Mouse (Mus musculus) heart, embryonic 15.5 days (tissue): ENCODE results near the gene Teddm2. TPM values are rescaled to one million over a fixed set of nuclear protein-coding genes. Genes with fewer than 3 reads are reported as not detected.
"Not testable (repeated sequence)": the region's sequence is repeated elsewhere in the genome, so short reads cannot be mapped to it uniquely, and the experiment has no call there.

Source experiments
- ATAC-seq: fragments of 200-750 bp; cut with Nextera tagmentation; replicated peaks from 2 replicates; pipeline ENCODE4 v1.8.0; 2017; ENCODE audit warnings: low read depth, moderate TSS enrichment; ENCODE audit not compliant: insufficient number of reproducible peaks, insufficient read depth, low FRiP score
- H3K27ac ChIP-seq: fragments of 300-500 bp; sonication (generic); 2 replicates; pipeline ENCODE4 v1.5.1; 2015; ENCODE audit warnings: mild to moderate bottlenecking, inconsistent platforms
- H3K27me3 ChIP-seq: fragments of 300-500 bp; sonication (generic); 2 replicates; pipeline ENCODE4 v1.6.1; 2015; ENCODE audit warnings: inconsistent platforms
- H3K36me3 ChIP-seq: fragments of 300-500 bp; sonication (generic); 2 replicates; pipeline ENCODE4 v1.6.1; 2015; ENCODE audit warnings: mild to moderate bottlenecking, inconsistent platforms
- H3K4me1 ChIP-seq: fragments of 300-500 bp; sonication (generic); replicated peaks from 2 replicates; pipeline ENCODE4 v1.6.1; 2015; ENCODE audit warnings: inconsistent platforms
- H3K4me2 ChIP-seq: fragments of 300-500 bp; sonication (generic); 2 replicates; pipeline ENCODE4 v1.6.1; 2015; ENCODE audit warnings: inconsistent platforms, mild to moderate bottlenecking, moderate library complexity
- H3K4me3 ChIP-seq: fragments of 300-500 bp; sonication (generic); 2 replicates; pipeline ENCODE4 v1.5.1; 2015; ENCODE audit warnings: mild to moderate bottlenecking, inconsistent platforms
- H3K9ac ChIP-seq: fragments of 300-500 bp; sonication (generic); 2 replicates; pipeline ENCODE4 v1.6.1; 2015; ENCODE audit warnings: mild to moderate bottlenecking, inconsistent platforms
- H3K9me3 ChIP-seq: fragments of 300-500 bp; sonication (generic); replicated peaks from 2 replicates; pipeline ENCODE4 v1.6.1; 2016; ENCODE audit warnings: inconsistent platforms
- WGBS: fragments of 180-500 bp; shearing (Covaris S2); methylation state at CpG from one replicate; pipeline ENCODE4 v1.1.7; 2015; ENCODE audit warnings: mixed read lengths; 5-methylcytosine and 5-hydroxymethylcytosine counted together
- polyA plus RNA-seq: library from polyadenylated mRNA; unstranded; fragments of >200 nt; fragmentation: Nextera tagmentation; extraction: Ambion mirVana; gene quantifications from 2 replicates; pipeline ENCODE4 v1.2.1, GENCODE M21; 2015

The Teddm2 gene
- polyA plus RNA-seq, 1 experiment from 2014 or later, result 0.19 TPM

DNA sequence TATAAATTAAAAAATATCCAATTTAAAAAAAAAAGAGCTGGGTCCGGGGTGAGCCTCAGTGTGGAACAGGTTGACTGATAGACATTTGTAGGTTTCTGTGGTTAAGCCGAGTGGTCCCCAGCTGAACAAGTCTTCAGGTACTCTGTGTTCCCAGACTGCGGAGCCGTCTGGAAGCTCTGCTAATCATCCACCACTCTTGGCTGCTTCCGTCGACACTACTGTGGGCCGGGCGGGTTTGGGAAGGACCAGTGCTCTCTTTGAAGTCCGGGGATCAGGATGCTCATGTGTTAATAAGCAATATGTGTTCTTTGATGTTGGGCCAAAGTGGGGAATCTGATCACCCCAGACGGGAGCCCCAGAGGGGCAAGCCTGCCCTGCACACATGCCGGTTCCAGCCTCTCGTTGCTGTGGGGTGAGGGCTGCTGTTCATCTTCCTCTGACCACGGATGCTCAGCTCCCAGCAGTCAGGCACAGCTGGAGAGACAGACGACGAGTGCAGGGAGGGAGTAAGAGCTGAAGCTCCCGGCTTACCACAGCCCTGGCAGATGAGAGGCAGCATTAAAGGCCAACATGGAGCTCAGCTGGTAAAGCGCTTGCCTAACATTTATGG, 13.9 kb downstream of the Teddm2 start:
- no peak overlapping the region for H3K4me2 ChIP-seq

DNA sequence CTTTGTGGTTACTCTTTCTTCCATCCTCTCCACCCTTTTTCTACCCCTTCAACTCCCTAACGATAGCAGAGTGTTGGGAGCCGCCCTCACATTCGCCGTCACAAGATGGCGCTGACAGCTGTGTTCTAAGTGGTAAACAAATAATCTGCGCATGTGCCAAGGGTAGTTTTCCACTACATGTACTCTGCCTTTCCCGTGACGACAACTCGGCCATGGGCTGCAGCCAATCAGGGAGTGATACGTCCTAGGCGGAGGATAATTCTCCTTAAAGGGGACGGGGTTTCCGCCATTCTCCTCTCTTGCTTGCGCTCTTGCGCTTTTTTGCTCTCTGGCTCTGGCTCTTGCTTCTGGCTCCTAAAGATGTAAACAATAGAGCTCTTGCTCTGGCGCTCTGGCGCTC, 19.6 kb downstream of the Teddm2 start:
- not testable (repeated sequence) for H3K4me3 ChIP-seq
- WGBS, result 92% methylated on average over 17 of the region's 17 CpGs

More for the DNA sequence above, 13.9 kb downstream of the Teddm2 start:
- H3K36me3 ChIP-seq, result no peaks in the 10 kb centered on the region
- H3K9ac ChIP-seq, result no peak overlapping the region
- H3K9me3 ChIP-seq, result no peaks in the 10 kb centered on the region
- no peak for ATAC-seq
- H3K4me1 ChIP-seq, result no peaks in the 10 kb centered on the region
- H3K4me3 ChIP-seq, result no peak overlapping the region
- WGBS, result 28% methylated on average over 17 of the region's 17 CpGs
- H3K27ac ChIP-seq, result no peak overlapping the region
- H3K27me3 ChIP-seq, result no peaks in the 10 kb centered on the region

DNA sequence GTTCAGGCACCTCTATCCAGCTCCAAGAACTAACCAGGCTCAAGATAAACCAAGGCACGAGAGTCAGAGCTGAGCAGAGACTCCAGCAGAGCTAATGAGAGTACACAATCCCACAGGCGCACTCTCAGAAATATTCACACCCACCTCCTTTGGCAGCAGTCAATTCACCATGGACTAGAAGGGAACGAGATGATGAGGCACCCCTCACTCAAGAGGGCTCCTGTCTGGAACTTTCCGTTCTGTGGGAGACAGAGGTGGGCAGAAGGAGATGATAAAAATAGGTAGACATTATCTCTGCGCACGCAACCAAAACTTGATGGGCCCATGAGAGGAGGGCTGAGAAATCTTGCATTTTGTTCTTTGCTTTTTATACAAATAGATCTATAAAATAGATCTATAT, 26.0 kb downstream of the Teddm2 start, which contains the start of gene Teddm1b:
Gene Teddm1b (plus strand): TSS at position 301 of the 400 bp plus-strand sequence.
- no peaks in the 10 kb centered on the region for H3K4me1 ChIP-seq
- no peak within 1 kb of the TSS for H3K9ac ChIP-seq
- H3K36me3 ChIP-seq, result no peaks in the 10 kb centered on the region
- no peak within 1 kb of the TSS for H3K4me2 ChIP-seq
- 77% methylated on average over 6 of the region's 6 CpGs for WGBS
- H3K27me3 ChIP-seq, result no peaks in the 10 kb centered on the region
- ATAC-seq, result no peak
- no peaks in the 10 kb centered on the region for H3K9me3 ChIP-seq
- no peak within 1 kb of the TSS for H3K27ac ChIP-seq
- H3K4me3 ChIP-seq, result no peak within 1 kb of the TSS

More for the DNA sequence above, 19.6 kb downstream of the Teddm2 start:
- not testable (repeated sequence) for H3K9ac ChIP-seq, H3K36me3 ChIP-seq, ATAC-seq, H3K9me3 ChIP-seq, H3K27ac ChIP-seq, H3K27me3 ChIP-seq, H3K4me2 ChIP-seq, H3K4me1 ChIP-seq

DNA sequence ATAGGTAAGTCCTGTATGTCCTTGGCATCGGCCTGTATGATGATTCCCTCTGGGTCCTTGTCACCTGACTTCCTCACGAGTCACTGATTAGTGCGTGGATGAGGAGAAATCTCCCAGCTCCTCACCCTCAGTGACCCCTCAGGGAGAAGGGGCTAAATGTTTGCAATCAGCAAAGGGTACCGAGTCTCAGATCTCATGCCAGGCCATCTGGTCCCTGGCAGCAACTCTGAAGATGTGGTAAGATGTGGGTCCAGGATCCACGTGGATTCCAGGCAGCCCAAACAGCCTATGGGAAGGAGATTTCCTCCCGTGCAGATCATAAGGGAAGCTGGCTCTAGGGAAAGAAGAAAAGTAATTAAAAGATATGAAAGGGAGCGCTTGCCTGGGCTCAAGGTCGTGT, 44.1 kb downstream of the Teddm2 start:
- Histone ChIP-seq H3K36me3 (no peaks in the 10 kb centered on the region), H3K4me1 (no peaks in the 10 kb centered on the region), H3K4me2 (no peak overlapping the region), H3K4me3 (no peak overlapping the region), H3K27me3 (no peaks in the 10 kb centered on the region), H3K9me3 (no peaks in the 10 kb centered on the region), H3K27ac (no peak overlapping the region), H3K9ac (no peak overlapping the region)
- no peak for ATAC-seq
- WGBS, result 75% methylated on average over 8 of the region's 8 CpGs

DNA sequence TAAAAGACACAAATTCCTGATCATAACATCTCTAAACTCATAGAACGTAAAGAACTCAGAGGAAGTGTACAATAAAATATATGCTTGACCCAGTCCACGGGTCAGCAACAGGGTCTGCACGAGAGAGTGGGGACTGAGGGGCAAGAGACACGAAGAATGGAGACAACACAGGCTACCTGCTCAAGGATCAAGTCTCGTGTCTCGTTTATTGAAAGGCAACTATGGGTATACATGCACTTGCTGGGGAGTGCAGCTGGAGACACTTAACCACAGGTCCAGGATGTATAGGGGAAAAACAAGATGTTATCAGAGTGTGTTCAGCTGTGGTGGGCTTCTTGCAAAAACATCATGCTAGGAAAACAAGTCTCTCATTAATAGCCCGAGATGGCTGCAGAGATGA, 47.3 kb downstream of the Teddm2 start:
- H3K4me3 ChIP-seq, H3K4me1 ChIP-seq, H3K27ac ChIP-seq, ATAC-seq, H3K9ac ChIP-seq, H3K27me3 ChIP-seq, H3K9me3 ChIP-seq, H3K36me3 ChIP-seq, H3K4me2 ChIP-seq: not testable (repeated sequence)
- WGBS, result 68% methylated on average over 7 of the region's 7 CpGs

DNA sequence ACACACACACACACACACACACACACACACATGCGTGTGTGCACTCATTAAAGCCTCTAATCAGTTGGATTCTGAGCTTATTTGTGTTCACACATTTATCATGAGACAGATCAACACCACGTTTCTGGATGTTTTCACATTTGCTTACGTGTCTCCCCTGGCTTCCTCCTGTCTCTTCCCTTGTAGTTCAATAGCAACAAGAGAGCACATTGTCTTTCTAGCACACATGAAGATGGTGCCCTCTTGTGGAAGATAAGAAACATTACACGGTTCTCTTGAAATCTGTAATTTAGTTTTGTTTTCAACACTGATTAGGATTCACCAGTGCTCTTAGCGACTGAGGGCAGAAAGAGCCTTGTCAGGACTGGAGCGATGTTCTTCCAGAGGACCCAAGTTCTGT, 53.2 kb downstream of the Teddm2 start:
- no peak overlapping the region for H3K9ac ChIP-seq
- H3K4me1 ChIP-seq, result no peaks in the 10 kb centered on the region
- 23% methylated on average over 6 of the region's 6 CpGs for WGBS
- no peaks in the 10 kb centered on the region for H3K9me3 ChIP-seq
- H3K4me3 ChIP-seq, result no peak overlapping the region
- no peak overlapping the region for H3K27ac ChIP-seq
- no peaks in the 10 kb centered on the region for H3K27me3 ChIP-seq
- no peaks in the 10 kb centered on the region for H3K36me3 ChIP-seq
- ATAC-seq, result no peak
- H3K4me2 ChIP-seq, result peak overlapping the region; percentile 27; the same call in 1 of the 2 replicates

DNA sequence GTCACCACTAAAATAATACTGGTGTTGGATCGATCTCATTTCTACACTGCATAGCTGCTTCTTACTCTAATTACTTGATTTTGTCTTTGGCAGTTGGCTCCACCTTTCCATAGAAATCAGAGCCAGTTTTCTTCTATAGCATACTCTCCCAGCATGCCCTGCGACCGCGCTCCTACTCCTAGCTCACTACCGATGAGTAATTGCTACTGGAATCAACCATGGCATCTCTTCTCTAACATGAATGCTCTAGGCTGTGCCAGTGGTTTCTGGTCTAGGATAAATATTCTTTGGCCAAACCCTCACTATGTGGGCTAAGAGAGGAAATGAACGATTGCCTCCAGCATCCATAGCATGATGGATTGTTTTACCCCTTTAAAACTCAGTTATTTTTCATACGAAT, 53.6 kb downstream of the Teddm2 start:
- Histone ChIP-seq H3K4me3 (no peak overlapping the region), H3K9ac (no peak overlapping the region), H3K4me2 (no peak overlapping the region), H3K27ac (no peak overlapping the region), H3K4me1 (no peaks in the 10 kb centered on the region), H3K27me3 (no peaks in the 10 kb centered on the region), H3K36me3 (no peaks in the 10 kb centered on the region), H3K9me3 (no peaks in the 10 kb centered on the region)
- WGBS, result 79% methylated on average over 7 of the region's 7 CpGs
- ATAC-seq, result no peak

DNA sequence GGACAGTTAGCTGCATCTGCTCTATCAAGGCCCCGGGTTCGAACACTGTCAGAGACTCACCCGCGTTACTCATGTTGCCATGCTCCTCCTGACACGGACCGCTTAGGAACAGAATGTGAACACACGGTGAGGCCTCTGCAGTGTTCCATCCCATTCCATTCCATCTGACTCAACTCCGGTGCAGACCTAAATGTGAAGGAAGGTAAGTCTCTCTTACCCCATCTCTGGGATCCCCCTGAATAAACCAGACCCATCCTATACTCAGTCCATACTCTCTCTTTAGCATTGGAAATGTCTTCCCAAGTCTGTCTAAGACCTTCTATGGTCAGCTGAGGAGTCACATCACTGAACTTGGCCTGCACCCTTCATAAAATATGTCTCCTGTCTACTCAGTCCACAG, 56.0 kb downstream of the Teddm2 start, which contains the start of gene Rgsl1:
Gene Rgsl1 (minus strand): TSS at position 101 of the 400 bp plus-strand sequence.
- H3K27ac ChIP-seq, result no peak within 1 kb of the TSS
- H3K9me3 ChIP-seq, result no peaks in the 10 kb centered on the region
- H3K36me3 ChIP-seq, result no peaks in the 10 kb centered on the region
- 94% methylated on average over 8 of the region's 8 CpGs for WGBS
- no peak within 1 kb of the TSS for H3K4me3 ChIP-seq
- no peak for ATAC-seq
- no peak within 1 kb of the TSS for H3K4me2 ChIP-seq
- H3K9ac ChIP-seq, result no peak within 1 kb of the TSS
- H3K4me1 ChIP-seq, result no peaks in the 10 kb centered on the region
- no peaks in the 10 kb centered on the region for H3K27me3 ChIP-seq

DNA sequence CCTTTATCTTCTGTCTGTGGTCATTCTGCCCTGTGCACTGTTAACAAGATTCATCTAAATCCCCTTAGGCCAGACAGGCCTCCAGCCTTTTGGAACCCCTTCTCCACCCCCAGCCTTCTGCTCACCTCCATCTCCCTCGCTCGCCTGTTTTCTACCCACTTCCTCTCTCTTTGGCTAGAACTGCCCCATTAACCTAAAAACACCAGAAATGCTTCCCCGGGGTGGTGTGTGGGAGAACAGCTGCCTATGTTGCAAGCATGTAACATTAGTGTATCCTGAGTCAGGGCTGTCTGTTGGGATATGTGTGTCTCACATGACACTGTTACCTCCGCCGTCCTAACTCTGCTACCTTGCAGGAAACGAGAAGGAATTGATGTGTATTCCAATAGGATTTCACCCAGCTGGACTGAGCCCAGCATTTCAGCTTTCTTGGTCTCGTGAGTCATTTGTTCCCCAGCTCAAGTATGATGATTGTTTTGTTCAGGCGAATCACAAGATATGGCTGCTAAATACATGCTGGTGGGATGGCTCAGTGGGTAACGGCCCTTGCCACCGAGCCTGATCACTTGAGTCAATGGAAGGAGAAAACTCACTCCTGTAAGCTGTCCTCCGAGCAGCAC, 57.8 kb downstream of the Teddm2 start:
- no peaks in the 10 kb centered on the region for H3K36me3 ChIP-seq
- no peaks in the 10 kb centered on the region for H3K9me3 ChIP-seq
- no peak overlapping the region for H3K9ac ChIP-seq
- H3K4me1 ChIP-seq, result no peaks in the 10 kb centered on the region
- H3K4me3 ChIP-seq, result no peak overlapping the region
- H3K27me3 ChIP-seq, result no peaks in the 10 kb centered on the region
- H3K27ac ChIP-seq, result no peak overlapping the region
- no peak for ATAC-seq
- H3K4me2 ChIP-seq, result no peak overlapping the region
- WGBS, result 77% methylated on average over 11 of the region's 11 CpGs

DNA sequence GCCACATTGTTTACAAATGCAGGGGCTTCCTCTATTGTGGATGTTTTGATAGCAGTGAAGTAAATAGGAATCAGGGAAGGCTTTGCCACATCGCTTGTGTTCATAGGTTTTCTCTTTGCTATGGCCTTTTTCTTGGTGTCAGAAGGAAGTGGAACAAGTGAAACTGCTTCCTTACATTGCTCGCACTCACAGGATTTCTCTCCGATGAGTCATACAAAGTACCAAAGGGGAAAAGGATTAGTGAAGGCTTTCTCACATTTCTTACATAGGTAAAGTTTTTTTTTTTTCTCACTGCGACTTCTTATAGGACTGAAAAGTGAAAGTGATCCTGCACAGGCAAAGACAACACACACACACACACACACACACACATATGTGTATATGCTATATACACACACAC, 64.0 kb downstream of the Teddm2 start:
- H3K27ac ChIP-seq, result no peak overlapping the region
- H3K4me1 ChIP-seq, result no peaks in the 10 kb centered on the region
- no peaks in the 10 kb centered on the region for H3K9me3 ChIP-seq
- H3K4me3 ChIP-seq, result no peak overlapping the region
- ATAC-seq, result no peak
- H3K27me3 ChIP-seq, result no peaks in the 10 kb centered on the region
- H3K36me3 ChIP-seq, result no peaks in the 10 kb centered on the region
- no peak overlapping the region for H3K9ac ChIP-seq
- WGBS, result 51% methylated on average over 4 of the region's 4 CpGs
- H3K4me2 ChIP-seq, result no peak overlapping the region

DNA sequence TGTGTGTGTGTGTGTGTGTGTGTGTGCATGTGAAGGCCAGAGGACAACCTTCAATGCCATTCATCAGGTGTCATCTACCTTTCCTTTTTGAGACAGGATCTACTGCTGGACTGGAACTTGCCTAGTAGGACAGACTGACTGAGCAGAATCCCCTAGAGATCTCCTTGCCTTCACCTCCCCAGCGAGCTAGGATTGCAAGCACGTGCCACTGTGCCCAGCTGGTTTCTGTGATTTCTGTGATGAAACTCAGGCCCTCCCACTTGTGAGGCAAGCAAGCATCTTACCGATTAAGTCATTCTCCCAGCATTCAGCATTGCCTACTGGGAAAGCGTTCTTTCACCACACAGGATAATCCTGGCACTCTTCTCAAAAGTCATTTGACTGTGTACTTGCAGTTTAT, 69.3 kb downstream of the Teddm2 start:
- H3K27ac ChIP-seq, result no peak overlapping the region
- H3K9ac ChIP-seq, result no peak overlapping the region
- no peaks in the 10 kb centered on the region for H3K9me3 ChIP-seq
- no peaks in the 10 kb centered on the region for H3K4me1 ChIP-seq
- no peaks in the 10 kb centered on the region for H3K36me3 ChIP-seq
- ATAC-seq, result no peak
- H3K27me3 ChIP-seq, result no peaks in the 10 kb centered on the region
- no peak overlapping the region for H3K4me2 ChIP-seq
- no peak overlapping the region for H3K4me3 ChIP-seq
- WGBS, result 69% methylated on average over 4 of the region's 4 CpGs

DNA sequence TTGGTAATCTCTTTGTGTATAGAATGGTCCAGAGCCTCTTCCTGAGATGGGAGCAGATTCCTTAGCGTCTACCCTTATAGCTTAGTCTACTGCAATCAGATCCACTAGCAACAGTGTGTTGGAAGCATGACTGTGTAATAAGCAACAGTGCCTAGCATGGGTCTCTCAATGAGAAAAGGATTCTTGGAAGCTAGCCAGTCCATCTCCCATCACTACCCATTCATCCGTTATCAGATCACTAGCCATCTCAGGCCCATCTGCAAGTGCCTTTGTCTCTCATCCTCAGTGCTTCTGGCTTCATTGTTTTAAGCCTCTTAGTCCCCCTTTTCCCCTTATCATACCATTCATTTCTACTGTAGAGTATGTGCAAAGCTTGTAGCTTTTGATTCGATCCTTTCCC, 79.8 kb downstream of the Teddm2 start:
- Histone ChIP-seq H3K4me2 (no peak overlapping the region), H3K9me3 (no peaks in the 10 kb centered on the region), H3K9ac (no peak overlapping the region), H3K27me3 (no peaks in the 10 kb centered on the region), H3K27ac (no peak overlapping the region), H3K36me3 (no peaks in the 10 kb centered on the region), H3K4me1 (no peaks in the 10 kb centered on the region), H3K4me3 (no peak overlapping the region)
- WGBS, result 76% methylated on average over 3 of the region's 3 CpGs
- no peak for ATAC-seq
